Mouse (Mus musculus): ENCODE data around the gene Sik2.

Sik2 gene

DNA sequence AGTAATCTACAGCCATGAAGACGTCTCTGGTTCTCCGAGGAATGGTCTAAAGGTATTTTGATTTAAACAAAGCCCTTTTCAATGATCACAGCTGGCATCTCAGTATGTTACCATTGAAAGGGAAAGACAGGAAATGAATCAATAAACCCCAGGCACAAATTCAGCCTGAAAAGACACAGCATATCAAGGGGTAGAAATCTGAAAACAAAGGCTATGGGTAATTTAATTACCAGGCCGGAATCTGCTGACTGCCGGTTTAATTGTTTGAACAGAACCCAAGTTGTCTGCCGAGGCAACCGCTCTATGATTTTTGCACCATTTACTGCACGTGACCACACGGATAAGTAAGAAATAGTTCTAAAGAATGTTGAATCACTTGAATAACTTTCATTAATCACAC, 22.8 kb downstream of the Sik2 start:
- DNase-seq (ENCODE audit: low read depth, low spot score): no peak

DNA sequence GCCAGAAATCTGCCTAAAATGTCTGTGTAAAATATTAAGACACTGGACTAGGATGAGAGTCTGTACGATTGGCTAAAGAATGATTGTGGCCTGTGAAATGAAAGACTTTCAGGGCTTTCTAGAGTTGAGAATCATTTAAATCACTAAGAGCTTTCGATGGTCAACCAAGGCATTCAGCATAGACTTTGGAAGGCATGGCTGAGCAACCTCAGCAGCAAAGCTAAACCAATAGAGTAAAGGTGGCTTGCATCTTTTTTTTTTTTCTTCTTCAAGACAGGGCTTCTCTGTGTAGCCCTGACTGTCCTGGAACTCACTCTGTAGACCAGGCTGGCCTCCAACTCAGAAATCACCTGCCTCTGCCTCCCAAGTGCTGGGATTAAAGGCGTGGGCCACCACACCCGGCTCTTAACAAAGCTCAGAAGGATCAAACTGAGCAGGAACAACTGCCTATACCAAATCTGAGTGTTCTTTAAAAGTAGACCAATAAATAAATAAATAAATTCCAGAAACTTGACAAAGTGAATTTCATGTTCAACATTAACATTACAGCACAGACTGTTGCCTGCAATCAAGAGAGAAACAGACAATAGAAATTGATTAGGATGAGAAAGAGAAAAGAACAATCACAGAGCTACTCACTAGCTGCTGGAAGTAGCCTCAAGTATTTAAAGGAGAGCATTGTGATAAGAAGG, 27.2 kb downstream of the Sik2 start:
- DNase-seq (ENCODE audit: low read depth, low spot score): no peak

DNA sequence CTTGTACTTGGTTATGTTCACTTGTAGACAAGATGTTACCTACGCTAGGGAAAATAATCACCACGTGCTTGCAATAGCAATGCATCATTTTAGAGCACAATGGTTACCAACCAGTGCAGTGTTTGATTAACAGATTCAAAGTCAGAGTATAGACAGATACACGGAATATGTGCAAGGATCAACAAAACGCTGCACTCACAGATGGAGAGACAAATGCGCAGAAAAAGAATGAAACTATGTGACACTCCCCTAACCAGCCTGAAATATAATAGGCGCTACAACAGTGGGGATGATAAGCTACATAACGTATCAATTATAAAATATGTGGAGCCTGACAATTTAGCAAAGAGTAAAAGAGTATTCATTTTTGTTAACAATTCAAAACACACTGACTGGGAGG, 34.2 kb downstream of the Sik2 start:
- no peak for DNase-seq (ENCODE audit: low read depth, low spot score)

DNA sequence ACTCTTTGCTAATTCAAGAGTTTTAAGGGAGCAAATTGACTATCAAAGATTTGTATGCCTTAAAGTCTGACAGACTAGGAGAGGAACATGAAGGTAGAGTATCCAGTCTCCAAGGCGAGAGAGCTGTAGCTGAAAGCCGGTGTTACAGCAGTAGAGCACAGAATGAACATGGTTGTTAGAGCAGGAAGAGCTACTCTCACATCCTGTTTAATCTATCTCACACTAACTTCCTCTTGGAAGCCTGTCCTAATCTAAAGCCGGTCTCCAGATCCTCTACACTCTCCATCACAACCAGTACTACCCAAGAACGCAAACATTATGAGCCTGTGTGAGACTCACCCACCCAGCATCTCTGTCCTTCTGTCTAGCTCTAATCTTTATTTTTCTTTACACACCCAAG, 38.5 kb downstream of the Sik2 start:
- no peak for DNase-seq (ENCODE audit: low read depth, low spot score)

DNA sequence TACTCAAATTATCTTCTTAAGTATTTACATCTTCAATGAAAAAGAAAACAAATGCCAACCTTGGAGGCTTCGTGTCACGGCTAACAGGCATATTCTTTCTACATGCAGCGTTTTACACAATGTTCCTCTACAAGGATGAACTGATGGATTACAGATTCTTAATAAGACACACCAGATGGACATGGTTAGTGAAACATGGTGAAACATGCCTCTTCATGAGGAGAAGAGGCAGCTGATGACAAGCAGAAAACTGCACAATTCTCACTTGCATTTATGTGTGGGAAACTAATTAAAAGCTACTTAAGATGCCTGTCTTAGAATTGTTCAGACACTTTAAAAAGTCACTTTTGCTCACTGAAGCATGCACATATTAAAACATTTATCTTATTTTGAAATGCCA, 39.6 kb downstream of the Sik2 start:
- no peak for DNase-seq (ENCODE audit: low read depth, low spot score)

DNA sequence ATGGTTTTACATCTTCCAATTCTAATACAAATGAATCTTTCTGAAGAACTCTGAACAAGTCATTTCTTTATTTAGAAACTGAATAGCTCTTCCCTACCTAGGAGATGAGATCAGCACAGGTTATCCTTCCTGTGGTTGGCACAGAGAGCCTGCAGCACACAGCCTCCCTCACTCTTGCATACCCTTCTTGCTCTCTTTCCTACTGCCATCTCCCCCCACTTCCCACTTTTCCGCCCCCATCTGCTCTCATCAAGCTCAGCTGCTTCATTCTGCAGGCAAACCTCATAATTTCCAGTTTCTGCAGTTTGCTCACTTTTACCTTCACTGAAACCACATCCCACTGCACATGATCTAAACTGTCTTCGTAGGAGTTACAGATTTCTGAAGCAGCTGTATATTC, 42.6 kb downstream of the Sik2 start:
- DNase-seq (ENCODE audit: low read depth, low spot score): no peak

DNA sequence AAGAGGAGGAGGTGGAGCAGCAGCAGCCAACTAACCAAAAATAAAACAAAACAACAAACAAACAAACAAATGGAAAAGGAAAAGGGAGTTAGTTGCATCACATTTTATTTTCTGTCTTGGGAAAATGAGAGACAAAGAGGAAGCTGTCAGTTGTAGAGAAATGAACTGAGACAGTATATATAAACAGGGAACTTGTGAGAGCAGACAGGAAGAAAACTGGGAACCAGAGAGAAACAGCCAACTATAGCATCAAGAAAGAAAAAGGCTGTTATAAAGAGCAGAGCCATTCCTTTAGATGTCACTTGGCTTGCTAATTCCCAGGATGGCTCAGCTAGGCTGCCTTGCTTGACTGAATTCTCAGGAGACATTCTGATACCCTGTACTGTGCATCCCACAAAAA, 43.5 kb downstream of the Sik2 start:
- no peak for DNase-seq (ENCODE audit: low read depth, low spot score)

DNA sequence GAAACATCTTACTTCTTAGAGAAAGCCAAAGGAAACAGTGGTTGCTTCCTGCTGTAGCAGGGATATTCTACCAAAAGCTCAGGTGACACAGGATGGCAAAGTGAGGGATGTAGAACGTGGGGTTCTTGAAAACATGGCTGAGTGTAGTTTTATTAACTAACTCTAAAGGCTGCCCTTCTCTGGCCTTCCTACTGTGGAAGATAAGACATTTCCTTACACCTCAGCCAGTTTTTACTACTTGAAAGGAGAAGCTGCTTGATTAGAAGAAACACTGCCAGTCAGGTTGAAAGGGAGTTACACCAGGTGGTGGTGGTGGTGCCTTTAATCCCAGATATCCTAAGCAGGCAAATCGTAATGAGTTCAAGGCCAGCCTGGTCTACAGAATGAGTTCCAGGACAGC, 44.0 kb downstream of the Sik2 start:
- DNase-seq (ENCODE audit: low read depth, low spot score): no peak

DNA sequence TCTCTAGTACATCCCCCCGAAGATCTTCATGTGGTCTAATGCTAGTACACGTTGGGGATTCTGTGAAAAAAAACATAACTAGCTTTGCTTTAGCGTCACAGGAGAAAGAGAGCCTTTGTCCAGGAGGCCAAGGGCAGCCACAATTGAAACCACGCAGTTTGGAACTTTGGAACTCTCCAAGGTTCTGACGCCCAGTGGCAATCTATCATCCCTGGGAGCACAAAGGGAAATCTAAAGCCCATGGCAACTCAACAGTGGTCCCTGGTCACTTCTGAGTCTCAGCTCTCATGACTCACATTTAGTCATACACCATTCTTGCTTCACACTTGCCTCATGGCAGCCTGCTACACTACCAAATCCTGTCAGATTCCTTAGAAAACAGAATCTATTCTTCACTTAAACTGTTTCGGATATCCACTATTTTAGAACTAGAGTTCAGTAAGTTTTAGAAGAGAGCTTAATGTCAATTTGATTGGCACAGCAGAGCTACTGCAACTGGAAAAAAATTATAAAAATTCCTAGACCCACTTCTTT, 50.9 kb downstream of the Sik2 start:
- DNase-seq (ENCODE audit: low read depth, low spot score): no peak

DNA sequence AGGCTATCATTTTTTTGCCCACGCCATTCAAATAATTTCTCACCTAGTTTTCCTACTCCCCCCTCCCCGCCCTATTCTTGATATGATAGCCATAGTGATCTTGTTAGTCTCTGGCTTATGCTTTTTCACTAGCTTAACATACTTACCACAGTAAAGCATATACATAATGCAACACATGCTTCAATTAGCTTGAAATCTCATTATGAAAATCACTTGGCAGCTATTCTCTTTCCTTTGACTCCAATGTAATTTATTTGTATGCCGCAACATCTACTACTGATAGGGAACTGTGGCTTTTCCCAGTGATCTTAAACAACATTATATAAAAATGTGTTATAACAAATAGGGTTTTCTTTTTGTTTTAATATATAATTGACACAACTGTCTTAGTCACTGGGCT, 53.7 kb downstream of the Sik2 start:
- DNase-seq (ENCODE audit: low read depth, low spot score): no peak

DNA sequence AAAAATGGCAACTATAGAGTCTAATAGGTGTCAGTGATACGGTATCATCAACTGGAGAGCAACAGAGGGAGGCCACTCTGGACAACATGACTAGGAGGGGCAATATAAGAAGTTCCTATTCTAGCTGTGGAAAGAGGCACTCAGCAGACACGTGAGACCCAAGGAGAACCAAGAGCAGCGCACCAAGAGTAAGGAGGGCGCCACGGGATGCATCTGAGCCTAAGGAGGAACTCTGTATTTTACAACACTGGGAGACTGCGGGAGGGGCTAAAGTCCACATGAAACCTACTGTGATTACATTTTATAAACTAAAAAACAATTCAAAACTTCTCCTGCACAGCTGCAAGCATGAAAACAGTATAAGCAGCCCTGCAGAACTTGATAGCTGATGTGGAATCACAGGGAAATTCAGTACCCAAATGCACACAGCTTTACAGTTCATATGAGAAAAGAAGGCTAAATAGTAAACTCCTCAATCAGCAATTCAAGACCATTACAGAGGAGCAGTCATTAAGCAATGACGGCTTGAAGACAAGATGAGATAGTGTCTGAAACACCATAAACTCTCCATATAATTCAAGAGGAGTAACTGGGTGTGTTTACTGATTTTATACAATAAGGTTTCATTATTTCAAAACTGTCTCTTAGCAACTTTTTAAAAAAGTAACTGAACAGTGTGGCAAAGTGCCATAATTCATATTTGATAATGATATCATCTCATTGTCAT, 60.6 kb downstream of the Sik2 start:
- DNase-seq (ENCODE audit: low read depth, low spot score): no peak

DNA sequence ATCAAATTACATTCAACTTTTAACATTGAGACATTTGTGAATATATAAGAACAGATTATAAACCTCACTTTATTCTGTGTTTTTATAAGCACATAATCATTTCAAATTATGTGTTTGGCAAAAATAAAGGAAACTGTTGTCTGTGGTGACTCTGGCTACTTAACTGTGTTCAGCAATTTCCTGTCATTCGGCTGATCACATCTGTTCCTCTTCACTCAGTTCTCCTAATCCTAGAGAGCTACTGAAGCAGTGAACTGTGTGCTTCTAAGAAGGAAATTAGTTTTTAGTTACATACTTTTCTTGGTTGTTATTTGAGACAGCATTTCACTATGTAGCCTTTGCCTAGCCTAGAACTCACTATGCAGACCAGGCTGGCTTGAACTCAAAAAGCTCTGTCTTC, 62.5 kb downstream of the Sik2 start:
- DNase-seq (ENCODE audit: low read depth, low spot score): no peak

DNA sequence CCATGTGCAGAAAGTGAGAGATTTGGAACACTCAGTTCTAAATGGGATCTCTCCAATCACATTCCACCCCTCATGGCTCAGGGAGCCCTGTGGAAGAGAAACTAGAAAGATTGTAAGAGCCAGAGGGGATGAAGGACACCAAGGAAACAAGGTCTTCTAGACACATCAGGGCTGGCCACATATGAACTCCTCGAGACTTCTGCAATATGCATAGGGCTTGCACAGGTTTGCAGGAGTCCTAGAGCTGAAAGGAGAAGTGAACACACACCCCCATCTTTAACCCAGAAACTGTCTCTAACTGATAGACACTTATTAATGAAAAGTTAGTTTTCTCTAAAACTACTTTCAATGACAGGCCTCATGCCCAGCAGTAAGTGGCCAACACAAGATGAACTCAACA, 64.0 kb downstream of the Sik2 start:
- DNase-seq (ENCODE audit: low read depth, low spot score): no peak

DNA sequence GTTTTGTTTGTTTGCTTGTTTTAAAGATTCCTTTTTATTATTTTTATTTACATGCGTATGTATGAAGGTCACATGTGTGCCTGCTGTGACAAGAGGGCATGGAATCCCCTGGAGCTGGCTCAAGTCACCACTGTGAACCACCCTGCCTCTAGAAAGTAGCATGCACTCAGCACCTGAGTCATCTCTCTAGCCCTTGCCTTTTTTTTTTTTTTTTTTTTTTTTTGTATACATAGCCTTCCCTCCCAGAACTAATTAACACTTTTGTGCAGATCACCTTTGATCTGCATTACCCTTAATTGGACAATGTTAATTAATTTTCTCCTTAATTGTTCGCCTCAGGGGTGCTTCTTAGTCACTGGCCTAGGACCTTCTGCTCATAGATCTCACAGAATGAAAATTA, 66.2 kb downstream of the Sik2 start:
- no peak for DNase-seq (ENCODE audit: low read depth, low spot score)

DNA sequence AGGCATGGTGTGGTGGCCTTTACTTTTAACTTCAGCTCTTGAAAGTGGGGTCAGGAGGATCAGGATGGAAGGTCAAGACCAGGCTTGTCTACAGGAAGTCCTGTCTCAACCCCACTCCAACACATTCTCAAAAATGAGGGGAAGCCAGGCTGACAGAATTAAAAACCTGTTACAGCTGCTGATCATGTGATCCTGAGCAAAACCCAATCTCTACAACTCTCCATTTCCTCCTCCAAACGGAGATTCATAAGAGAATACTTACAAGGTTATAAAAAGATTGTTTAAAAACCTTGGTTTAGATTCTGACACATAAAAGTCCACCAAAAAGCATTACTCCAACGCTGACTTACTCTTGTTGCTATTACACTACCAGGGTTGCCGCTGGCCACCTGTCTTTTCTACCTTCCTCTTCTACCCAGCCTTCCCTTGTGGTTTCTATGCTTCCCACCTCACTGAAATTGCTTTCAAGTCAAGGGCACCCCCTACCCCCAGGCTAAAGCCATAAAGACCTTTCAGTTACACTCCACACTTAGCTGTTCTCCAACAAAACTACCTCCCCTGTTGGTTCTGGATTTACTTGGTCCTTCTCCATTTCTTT, 67.0 kb downstream of the Sik2 start:
- DNase-seq (ENCODE audit: low read depth, low spot score): no peak

DNA sequence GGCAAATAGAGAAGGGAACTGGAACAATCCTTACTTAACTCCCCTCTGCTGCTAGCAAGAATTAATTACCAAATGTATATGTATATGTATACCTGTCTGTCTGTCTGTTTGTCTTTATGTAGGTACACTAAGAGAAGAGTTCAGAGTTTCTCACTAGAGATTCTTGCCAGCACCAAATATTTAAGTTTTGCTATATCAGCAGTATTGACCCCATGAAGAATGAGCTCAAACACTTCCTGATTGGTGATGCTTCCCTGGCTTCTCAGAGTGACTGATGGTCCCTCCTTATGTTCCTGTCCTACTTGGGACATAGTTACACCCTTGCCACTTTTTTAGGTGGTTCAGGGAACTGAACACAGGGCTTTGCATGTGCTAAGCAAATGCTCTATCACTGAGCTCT, 78.9 kb downstream of the Sik2 start:
- no peak for DNase-seq (ENCODE audit: low read depth, low spot score)

DNA sequence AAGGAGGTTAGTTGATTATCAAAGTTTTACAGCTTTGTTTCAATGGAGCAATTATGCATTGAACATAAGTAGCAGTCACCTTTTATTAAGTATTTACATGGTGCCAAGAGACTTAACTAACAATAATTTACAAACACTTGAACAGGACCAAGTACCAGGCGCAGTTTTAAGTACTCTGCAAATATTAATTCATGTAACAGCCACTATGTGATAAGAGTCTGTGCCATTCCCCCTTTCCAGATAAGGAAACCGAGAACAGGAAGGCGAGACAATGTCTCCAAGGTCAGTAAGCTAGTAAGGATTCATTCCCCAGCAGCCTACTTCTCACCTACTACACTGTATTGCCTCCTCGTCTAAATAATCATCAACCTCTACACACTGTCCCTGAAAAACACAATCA, 83.1 kb downstream of the Sik2 start:
- DNase-seq (ENCODE audit: low read depth, low spot score): no peak

DNA sequence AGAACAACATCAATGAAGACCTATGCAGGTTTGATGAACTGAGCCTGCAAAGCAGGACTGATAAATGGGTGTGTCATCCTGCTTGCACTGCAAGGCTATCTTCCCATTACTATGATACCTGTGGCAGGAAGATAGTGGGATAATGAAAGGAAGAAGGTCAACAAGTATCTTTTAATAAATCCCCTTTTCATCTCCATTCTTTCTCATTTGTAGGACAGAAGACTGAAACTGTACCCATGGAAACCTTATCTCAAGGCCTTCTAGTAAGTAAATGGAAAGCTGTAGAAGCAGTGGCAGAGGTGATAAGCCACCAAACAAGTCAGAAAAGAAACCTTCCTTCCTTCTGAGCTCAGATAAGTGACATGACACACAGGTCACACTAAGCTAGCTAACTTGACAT, 84.4 kb downstream of the Sik2 start:
- peak; percentile 66 for DNase-seq (ENCODE audit: low read depth, low spot score)

DNA sequence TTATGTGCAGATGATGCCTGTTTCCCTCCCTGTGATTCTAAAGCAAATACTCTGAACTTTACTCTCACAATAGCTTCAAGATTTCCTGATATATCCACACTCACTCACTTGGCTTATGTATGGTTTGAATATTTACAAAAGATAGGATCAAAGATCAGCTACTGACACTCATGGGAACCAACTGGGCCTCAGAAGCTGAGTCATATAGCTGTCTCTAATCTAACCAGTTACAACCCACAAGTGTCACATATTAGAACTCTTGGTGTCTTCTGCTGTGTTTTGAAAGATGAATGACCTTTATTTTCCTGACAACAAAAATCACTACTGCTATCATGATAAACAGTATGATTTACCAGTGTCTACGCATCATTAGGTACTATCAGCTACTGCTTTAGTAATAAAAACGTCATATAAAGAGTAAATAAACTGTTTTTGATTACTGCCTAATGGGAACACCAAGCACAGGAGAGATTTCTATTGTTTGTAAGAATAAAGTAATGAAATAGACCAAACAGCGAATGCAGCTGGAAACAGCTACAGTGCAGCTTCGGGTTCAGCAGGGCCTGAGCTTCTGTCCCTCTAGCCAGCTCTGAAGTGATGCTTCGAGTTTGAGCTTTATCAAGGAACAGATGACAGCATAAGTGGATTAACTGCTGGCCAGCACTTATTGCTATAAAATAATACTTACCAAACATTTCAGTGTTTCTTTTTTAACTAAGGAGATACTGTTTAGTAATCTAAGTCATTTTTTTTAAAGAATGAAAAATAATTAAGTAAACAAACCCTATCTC, 86.3 kb downstream of the Sik2 start:
- peak; percentile 60 for DNase-seq (ENCODE audit: low read depth, low spot score)

DNA sequence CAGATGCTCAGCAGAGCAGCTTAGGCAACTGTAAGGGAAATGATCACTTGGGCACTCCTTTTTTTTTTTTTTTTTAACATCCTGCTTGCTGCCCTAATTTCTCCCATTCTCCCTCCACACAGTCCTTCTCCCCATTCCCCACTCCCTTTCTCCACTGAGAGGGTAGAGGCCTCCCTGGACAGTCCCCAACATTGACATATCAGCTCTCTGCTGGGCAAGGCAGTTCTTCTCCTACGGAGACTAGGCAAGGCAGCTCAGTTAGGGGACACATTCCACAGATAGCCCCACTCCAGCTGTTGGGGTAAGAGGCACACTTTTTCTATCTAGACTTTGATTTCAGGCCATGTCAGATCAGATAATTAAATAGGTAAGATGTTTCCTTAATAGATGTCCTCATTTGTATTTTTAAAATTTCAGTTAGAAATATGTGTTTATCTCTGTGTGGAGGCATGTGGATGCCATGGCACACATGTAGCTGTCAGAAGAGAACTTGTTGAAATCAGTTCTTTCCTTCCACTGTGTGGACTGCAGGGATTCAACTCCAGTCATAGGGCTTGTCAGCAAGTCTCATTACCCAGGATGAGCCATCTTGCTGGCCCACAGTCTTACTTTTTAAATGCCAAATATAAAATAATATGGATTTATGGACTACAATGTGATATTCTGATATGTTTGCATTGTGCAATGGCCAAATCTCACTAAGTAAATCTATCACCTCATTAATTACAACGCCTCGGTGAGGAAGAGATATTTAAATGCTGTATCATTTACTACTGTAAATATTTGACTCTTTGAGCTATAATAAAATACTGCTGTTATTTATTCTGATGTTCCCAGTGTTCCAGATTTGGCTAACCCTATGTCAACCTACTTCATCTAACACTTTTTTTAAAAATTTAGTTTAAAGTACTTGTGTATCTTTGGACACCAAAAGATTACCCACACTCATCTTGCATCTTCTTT, 87.7 kb downstream of the Sik2 start:
- no peak for DNase-seq (ENCODE audit: low read depth, low spot score)

DNA sequence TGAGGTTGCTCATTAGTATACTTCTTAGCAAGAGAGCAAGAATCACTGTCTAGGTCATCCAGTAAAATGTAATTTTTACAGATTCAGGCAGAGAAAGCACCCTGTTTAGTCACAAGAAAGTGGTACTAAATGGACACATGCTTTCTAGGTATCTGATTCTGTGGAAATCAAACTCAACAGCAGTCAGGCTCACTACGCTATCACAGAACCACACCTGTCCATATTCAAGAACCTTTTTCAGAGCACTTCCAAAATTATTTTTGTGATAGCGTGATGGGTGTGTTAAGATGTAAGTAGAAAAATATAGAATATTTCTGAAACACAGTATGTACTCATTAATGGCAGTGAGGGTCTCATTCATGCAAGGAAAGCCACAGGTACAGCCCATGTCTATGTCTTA, 89.3 kb downstream of the Sik2 start:
- DNase-seq (ENCODE audit: low read depth, low spot score): peak; percentile 43
